Mouse (Mus musculus) heart, postnatal 0 days (tissue): ENCODE results near the gene Urb2. TPM values are rescaled to one million over a fixed set of nuclear protein-coding genes. Genes with fewer than 3 reads are reported as not detected.

Source experiments
- ATAC-seq: fragments of 200-750 bp; cut with Nextera tagmentation; 2 replicates; pipeline ENCODE4 v1.8.0; 2017; ENCODE audit warnings: low read depth, moderate number of reproducible peaks, moderate library complexity; ENCODE audit not compliant: insufficient read depth
- DNase-seq: peaks from one replicate; pipeline ENCODE4 v3.0.0-alpha.2; 2016; ENCODE audit warnings: low spot score
- H3K27ac ChIP-seq: fragments of 300-500 bp; sonication (generic); 2 replicates; pipeline ENCODE4 v1.5.1; 2014; ENCODE audit warnings: low read depth, mild to moderate bottlenecking
- H3K27me3 ChIP-seq: fragments of 300-500 bp; sonication (generic); 2 replicates; pipeline ENCODE4 v1.6.1; 2014; ENCODE audit warnings: low read length, mixed read lengths; ENCODE audit not compliant: control insufficient read depth, insufficient read depth
- H3K36me3 ChIP-seq: fragments of 300-500 bp; sonication (generic); replicated peaks from 2 replicates; pipeline ENCODE4 v1.6.1; 2014; ENCODE audit warnings: low read length, mixed read lengths; ENCODE audit not compliant: control insufficient read depth, insufficient read depth
- H3K4me1 ChIP-seq: fragments of 300-500 bp; sonication (generic); 2 replicates; pipeline ENCODE4 v1.6.1; 2014; ENCODE audit warnings: antibody characterized with exemption; ENCODE audit not compliant: control insufficient read depth, insufficient read depth
- H3K4me2 ChIP-seq: fragments of 300-500 bp; sonication (generic); 2 replicates; pipeline ENCODE4 v1.6.1; 2014; ENCODE audit warnings: low read depth, mild to moderate bottlenecking, low read length, moderate library complexity
- H3K4me3 ChIP-seq: fragments of 300-500 bp; sonication (generic); 2 replicates; pipeline ENCODE4 v1.5.1; 2014; ENCODE audit warnings: low read depth, low read length
- H3K9ac ChIP-seq: fragments of 300-500 bp; sonication (generic); replicated peaks from 2 replicates; pipeline ENCODE4 v1.6.1; 2014; ENCODE audit warnings: low read depth, low read length, mixed read lengths
- H3K9me3 ChIP-seq: fragments of 300-500 bp; sonication (generic); replicated peaks from 2 replicates; pipeline ENCODE4 v1.6.1; 2016; ENCODE audit warnings: low read length; ENCODE audit not compliant: control insufficient read depth
- CTCF ChIP-seq: IDR thresholded peaks from 2 replicates; pipeline ENCODE4 v1.5.1; 2016; ENCODE audit warnings: antibody characterized with exemption, control low read depth, low read depth
- EP300 ChIP-seq: IDR thresholded peaks from 2 replicates; pipeline ENCODE4 v1.6.1; 2016; ENCODE audit warnings: antibody characterized with exemption, low read depth
- WGBS: fragments of 180-500 bp; shearing (Covaris S2); extraction: QIAGEN DNeasy Blood & Tissue Kit; methylation state at CpG from one replicate; pipeline ENCODE4 v1.1.7; 2014; 5-methylcytosine and 5-hydroxymethylcytosine counted together
- polyA plus RNA-seq: library from polyadenylated mRNA; unstranded; fragments of >200 nt; fragmentation: Nextera tagmentation; extraction: Ambion mirVana; gene quantifications from 2 replicates; pipeline ENCODE4 v1.2.1, GENCODE M21; 2015
- total RNA-seq: library from RNA; depleted of rRNA; stranded (reverse); fragments of >200 nt; gene quantifications from 2 replicates; pipeline ENCODE4 v1.2.3, GENCODE M21; 2014; ENCODE audit warnings: low replicate concordance

Gene Urb2
- total and polyA plus RNA-seq, 2 experiments from 2014 or later, result 0.97 to 9.8 TPM

GRCm38 (mm10) chr8:124042201-124042600 is 20.9 kb downstream of the Urb2 start:
- Histone ChIP-seq H3K4me1 (no peaks in the 10 kb centered on the region), H3K27ac (no peak overlapping the region), H3K4me3 (no peak overlapping the region), H3K36me3 (peaks cover 66% of the 10 kb centered on the region), H3K9me3 (no peaks in the 10 kb centered on the region), H3K4me2 (no peak overlapping the region), H3K27me3 (no peaks in the 10 kb centered on the region), H3K9ac (no peak overlapping the region)
- WGBS, result 80% methylated on average over 1 of the region's 1 CpGs
- no peak for ATAC-seq
- no peak for DNase-seq
- TF ChIP-seq CTCF (no peak), EP300 (no peak)

GRCm38 (mm10) chr8:124044421-124044820 is 23.1 kb downstream of the Urb2 start:
- no peak overlapping the region for H3K4me3 ChIP-seq
- no peaks in the 10 kb centered on the region for H3K9me3 ChIP-seq
- H3K27ac ChIP-seq, result no peak overlapping the region
- no peak for ATAC-seq
- no peak for TF ChIP-seq CTCF
- TF ChIP-seq EP300, result no peak
- no peak overlapping the region for H3K9ac ChIP-seq
- DNase-seq, result no peak
- 82% methylated on average over 5 of the region's 5 CpGs for WGBS
- H3K4me1 ChIP-seq, result no peaks in the 10 kb centered on the region
- H3K27me3 ChIP-seq, result no peaks in the 10 kb centered on the region
- peaks cover 57% of the 10 kb centered on the region for H3K36me3 ChIP-seq
- no peak overlapping the region for H3K4me2 ChIP-seq

GRCm38 (mm10) chr8:124044931-124045330 is 23.6 kb downstream of the Urb2 start:
- Histone ChIP-seq H3K9me3 (no peaks in the 10 kb centered on the region), H3K4me3 (no peak overlapping the region), H3K4me1 (no peaks in the 10 kb centered on the region), H3K27ac (no peak overlapping the region), H3K9ac (no peak overlapping the region), H3K4me2 (no peak overlapping the region), H3K27me3 (no peaks in the 10 kb centered on the region), H3K36me3 (peaks cover 52% of the 10 kb centered on the region)
- DNase-seq, result no peak
- 91% methylated on average over 12 of the region's 12 CpGs for WGBS
- TF ChIP-seq EP300 (no peak), CTCF (no peak)
- ATAC-seq, result no peak

GRCm38 (mm10) chr8:124045856-124046255 is 24.5 kb downstream of the Urb2 start:
- Histone ChIP-seq H3K4me2 (no peak overlapping the region), H3K4me3 (no peak overlapping the region), H3K9me3 (no peaks in the 10 kb centered on the region), H3K4me1 (no peaks in the 10 kb centered on the region), H3K27me3 (no peaks in the 10 kb centered on the region), H3K27ac (no peak overlapping the region), H3K36me3 (peaks cover 45% of the 10 kb centered on the region), H3K9ac (no peak overlapping the region)
- no peak for DNase-seq
- TF ChIP-seq CTCF (no peak), EP300 (no peak)
- ATAC-seq, result no peak
- WGBS, result 76% methylated on average over 8 of the region's 8 CpGs

GRCm38 (mm10) chr8:124052110-124052509 is 30.8 kb downstream of the Urb2 start:
- Histone ChIP-seq H3K9me3 (no peaks in the 10 kb centered on the region), H3K4me3 (no peak overlapping the region), H3K27me3 (0 out of 2 replicates have a peak, but pooled peaks cover 4% of the 10 kb centered on the region), H3K36me3 (peaks cover 14% of the 10 kb centered on the region), H3K4me1 (no peaks in the 10 kb centered on the region), H3K4me2 (no peak overlapping the region), H3K9ac (no peak overlapping the region), H3K27ac (no peak overlapping the region)
- WGBS, result 17% methylated on average over 3 of the region's 3 CpGs
- ATAC-seq (peak; percentile 69), DNase-seq (peak; percentile 67)
- TF ChIP-seq EP300 (no peak), CTCF (peak; percentile 98)

GRCm38 (mm10) chr8:124052568-124052967 is 31.3 kb downstream of the Urb2 start:
- H3K4me3 ChIP-seq, result no peak overlapping the region
- DNase-seq, result no peak
- no peak for ATAC-seq
- H3K4me1 ChIP-seq, result no peaks in the 10 kb centered on the region
- 0 out of 2 replicates have a peak, but pooled peaks cover 4% of the 10 kb centered on the region for H3K27me3 ChIP-seq
- peaks cover 9% of the 10 kb centered on the region for H3K36me3 ChIP-seq
- H3K9ac ChIP-seq, result no peak overlapping the region
- 50% methylated on average over 4 of the region's 4 CpGs for WGBS
- no peak overlapping the region for H3K4me2 ChIP-seq
- no peak for TF ChIP-seq EP300
- no peak for TF ChIP-seq CTCF
- H3K27ac ChIP-seq, result no peak overlapping the region
- no peaks in the 10 kb centered on the region for H3K9me3 ChIP-seq
